Mouse (Mus musculus) adrenal gland, adult 8-10 months (tissue): ENCODE results near the gene Klhl3. TPM values are rescaled to one million over a fixed set of nuclear protein-coding genes. Genes with fewer than 3 reads are reported as not detected.
A peak's percentile ranks its signal among the peaks of the same experiment; 100 is the strongest.

Experiments
- DNase-seq: peaks from one replicate; pipeline ENCODE4 v3.0.0; 2022
- total RNA-seq, 4 experiments: library from RNA; stranded (reverse); gene quantifications; 2 replicates each; pipeline ENCODE4 v1.2.4; 2022

The Klhl3 gene
- total RNA-seq, 4 experiments from 2014 or later = 1.1 to 4.2 (median 3.2) TPM

- peak; percentile 33 for DNase-seq
These were observed 46.6 kb downstream of the Klhl3 start for GRCm38 (mm10) chr13:58066496-58067389.

DNA sequence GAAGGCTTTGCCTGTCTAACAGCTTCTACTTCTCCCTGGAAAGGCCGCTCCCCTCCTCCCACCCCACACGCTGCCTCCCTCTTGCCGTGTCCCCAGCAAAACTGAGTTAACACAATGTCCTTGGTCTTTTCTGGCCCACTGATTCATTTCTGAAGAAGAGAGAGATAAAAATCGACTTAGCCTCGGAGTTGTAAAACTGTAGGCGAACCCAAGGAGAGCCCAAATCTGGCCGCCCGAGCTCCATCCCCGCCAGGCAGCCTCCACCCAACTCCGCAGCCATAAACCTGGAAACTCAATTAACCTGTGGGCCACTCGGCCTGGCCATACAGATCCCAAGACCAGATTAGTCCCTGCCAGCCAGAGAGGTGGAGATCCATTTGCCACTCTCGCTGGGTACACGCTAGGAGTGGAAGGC, 47.3 kb downstream of the Klhl3 start:
- DNase-seq = peak; percentile 32

GRCm38 (mm10) chr13:58065316-58065715, 48.1 kb downstream of the Klhl3 start:
- no peak for DNase-seq

- no peak for DNase-seq
These were observed 55.2 kb downstream of the Klhl3 start for GRCm38 (mm10) chr13:58057953-58058870.

DNA sequence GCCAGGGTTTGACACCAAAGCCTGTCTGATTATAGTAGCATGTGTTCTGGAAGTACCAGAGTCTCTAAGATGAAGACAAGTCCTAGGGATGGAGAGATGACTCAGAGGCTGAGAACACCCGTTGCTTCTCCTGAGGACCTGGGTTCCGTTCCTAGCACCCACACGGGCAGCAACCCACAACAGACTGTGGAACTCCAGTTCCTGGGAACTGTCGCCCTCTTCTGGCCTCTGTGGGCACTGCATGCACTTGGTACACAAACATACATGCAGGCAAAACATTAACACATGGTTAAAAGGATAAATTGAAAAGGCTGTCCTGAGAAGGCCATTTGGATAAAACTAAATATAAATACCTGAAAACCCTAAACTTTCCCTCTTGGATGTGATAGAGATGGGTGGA, 56.8 kb downstream of the Klhl3 start:
- no peak for DNase-seq

DNA sequence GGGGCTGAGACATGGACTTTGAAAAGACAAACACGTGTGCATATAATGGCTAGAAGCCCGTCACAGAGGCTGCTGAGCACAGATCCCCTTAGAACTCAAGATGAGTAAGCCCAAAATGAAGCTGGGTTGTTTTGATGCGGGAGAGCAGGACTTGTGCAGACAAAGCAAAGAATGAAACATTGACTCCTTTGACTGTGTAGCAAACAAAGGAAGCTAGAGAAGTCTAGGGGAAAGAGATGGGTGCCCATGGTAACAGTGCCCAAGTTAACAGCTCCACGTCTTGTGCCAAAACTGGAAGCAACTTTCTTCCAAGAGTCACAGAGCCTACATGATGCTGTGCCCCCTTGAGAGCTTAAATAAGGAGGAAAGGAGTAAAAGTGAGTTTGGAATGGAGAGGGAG, 59.8 kb downstream of the Klhl3 start:
- no peak for DNase-seq

DNA sequence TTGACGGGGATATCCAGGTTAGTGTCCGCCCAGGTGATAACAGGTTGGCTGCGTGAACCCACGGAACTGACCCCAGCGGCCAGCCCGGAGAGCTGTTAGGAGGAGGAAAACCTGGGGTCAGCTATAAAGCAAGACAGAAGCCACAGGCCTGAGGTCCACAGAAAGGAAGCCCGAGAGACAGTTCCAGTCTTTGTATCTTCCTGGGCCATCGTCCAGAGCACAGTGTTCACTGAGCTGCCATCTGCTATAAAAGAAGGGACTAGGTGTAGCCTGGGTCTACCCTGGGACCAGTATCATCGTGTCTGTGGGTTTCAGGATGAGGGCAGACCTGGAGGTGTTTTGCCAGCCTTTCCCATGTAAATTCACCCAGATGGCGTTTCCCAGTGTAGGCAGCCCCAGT, 61.7 kb downstream of the Klhl3 start:
- no peak for DNase-seq

DNA sequence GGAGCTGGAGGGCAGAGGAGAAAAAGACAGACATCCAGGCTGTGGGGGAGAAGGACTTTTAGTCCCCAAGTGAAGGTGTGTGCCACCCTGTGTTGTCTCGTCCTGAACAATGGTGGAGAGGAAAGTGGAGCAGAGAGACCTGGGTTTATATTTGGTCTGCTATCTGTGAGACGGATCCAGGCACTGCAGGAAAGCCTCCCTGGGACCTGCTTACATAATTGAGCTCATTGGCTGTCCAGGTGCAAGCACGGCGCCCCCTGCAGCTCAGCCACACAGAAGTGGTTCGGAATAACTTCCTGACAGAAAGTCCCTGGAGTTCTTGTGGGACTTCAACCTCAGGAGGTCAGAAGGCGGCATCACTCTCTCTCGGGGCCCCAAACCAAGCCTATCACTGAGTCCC, 62.1 kb downstream of the Klhl3 start:
- DNase-seq = no peak

DNA sequence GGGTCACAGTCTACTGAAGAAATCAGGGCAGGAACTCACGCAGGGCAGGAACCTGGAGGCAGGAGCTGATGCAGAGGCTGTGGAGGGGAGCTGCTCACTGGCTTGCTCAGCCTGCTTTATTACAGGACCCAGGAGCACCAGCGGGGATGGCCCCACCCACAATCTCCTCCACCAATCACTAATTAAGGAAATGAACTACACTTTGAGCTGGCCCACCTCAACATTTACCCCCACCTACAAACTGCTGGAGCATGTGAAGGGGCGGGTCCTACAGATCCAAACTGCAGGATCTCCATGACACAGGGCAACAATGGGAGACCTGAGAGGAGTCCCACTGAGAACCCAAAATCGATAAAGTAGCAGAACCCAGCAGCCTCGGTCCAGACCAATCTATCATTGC, 64.3 kb downstream of the Klhl3 start:
- DNase-seq = no peak

DNA sequence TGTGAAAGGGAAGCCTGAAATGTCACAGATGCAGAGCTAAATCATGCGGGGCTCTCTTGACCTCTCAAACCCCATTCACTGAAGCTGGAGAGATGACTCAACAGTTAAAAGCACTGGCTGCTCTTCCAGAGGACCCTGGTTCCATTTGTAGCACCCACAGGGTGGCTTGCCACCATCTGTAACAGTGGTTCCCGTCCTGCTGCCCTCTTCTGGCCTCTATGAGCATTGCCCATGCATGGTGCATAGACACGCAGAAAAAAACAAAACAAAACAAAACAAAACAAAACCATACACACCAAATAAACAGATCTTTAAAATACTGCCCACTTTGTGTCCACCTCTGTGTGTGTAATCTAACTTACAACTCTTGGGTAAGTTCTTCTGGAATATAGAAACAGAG, 65.3 kb downstream of the Klhl3 start:
- no peak for DNase-seq

DNA sequence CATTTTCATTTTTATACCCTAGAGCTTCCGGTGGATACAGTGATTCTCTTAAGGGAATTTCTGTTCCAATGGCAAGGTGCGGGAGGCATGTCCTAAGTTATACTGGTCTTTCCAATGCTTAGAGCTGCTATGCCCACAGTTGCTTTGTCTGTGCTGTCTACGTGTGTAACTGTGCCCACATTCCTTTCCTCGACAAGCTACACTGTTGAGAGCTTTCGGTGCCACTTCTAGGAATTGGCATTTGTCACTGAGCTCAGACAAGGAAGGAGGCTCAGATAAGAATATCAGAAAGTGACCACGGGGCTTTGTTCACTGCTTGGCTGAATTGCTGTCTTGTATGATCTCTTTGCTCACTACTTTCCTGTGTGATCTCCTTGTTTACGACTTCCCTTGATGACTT, 67.2 kb downstream of the Klhl3 start:
- DNase-seq = no peak

- DNase-seq = no peak
These were observed 68.1 kb downstream of the Klhl3 start for GRCm38 (mm10) chr13:58045278-58045677.

- no peak for DNase-seq
These were observed 70.1 kb downstream of the Klhl3 start for GRCm38 (mm10) chr13:58043278-58043677.

GRCm38 (mm10) chr13:58040112-58040511, 73.3 kb downstream of the Klhl3 start:
- DNase-seq = no peak

DNA sequence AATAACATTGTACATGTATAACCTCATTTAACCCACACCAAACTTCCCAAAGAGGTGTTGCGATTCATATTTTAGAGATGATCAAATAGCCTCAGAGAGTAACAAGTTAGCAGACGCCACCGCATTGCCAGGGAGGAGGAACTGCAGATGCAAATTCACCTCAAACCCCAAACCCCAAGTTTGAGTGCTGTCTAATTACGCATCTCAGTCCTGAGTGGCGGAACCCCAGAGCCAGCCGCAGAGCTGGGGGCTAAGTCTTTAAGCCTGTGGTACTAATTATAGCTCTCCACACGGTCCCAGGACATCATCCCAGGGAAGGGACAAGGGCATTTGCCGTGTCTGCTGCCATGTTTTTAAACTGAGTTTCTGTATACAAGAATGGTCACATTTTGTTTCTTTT, 75.9 kb downstream of the Klhl3 start:
- no peak for DNase-seq

DNA sequence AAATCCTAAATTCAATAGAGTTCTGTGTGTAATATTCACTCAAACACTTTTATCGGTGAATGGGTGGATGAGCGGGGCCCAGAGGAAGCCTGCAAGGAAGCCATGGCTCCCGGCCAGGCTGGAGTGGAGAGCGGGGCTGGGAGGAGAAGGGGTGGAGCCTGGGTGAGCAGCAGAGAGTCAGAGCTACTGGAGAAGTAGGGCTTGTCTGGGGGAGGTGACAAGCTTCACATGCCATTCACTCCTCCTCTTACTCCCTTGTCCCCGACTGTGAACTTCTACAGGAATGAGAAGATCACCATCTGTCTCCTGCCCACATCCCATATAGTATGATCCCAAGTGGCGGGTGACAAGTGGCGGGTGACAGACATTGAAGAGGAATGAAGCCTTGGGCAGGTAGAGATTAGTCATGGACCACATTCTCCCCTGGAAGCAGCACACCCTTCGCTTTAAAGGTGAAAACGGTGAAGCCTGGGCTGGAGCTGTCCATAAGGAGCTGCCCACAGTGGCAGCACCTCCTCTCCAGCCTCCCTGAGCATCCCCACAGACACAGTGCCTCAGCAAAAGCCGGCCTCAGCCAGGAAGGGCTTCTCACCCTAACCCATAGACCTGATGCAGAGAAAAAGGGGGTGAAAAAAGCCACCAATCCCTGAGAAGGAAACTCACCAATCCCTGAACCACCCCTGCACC, 77.8 kb downstream of the Klhl3 start:
- no peak for DNase-seq

DNA sequence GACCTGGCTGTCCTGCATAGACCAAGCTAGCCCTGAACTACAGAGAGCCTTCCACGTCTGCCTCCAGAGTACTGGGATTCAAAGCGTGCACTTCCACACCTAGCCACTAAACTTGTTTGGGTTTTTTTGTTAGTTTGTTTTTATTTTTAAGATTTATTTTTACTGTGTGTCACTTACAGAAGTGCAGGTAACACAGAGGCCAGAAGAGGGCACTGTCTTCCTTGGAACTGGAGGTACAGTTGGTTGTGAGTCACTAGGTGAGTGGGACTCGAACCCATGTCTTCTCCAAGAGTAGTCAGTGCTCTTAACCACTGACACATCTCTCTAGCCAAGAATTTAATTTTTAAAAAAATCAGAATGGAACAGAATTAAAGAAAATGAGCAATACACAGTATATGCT, 78.4 kb downstream of the Klhl3 start:
- DNase-seq = no peak

- DNase-seq = no peak
These were observed 78.9 kb downstream of the Klhl3 start for GRCm38 (mm10) chr13:58034507-58034906.

GRCm38 (mm10) chr13:58031755-58032154, 81.6 kb downstream of the Klhl3 start:
- DNase-seq = peak; percentile 26

GRCm38 (mm10) chr13:58027115-58027514, 86.3 kb downstream of the Klhl3 start:
- DNase-seq = no peak

DNA sequence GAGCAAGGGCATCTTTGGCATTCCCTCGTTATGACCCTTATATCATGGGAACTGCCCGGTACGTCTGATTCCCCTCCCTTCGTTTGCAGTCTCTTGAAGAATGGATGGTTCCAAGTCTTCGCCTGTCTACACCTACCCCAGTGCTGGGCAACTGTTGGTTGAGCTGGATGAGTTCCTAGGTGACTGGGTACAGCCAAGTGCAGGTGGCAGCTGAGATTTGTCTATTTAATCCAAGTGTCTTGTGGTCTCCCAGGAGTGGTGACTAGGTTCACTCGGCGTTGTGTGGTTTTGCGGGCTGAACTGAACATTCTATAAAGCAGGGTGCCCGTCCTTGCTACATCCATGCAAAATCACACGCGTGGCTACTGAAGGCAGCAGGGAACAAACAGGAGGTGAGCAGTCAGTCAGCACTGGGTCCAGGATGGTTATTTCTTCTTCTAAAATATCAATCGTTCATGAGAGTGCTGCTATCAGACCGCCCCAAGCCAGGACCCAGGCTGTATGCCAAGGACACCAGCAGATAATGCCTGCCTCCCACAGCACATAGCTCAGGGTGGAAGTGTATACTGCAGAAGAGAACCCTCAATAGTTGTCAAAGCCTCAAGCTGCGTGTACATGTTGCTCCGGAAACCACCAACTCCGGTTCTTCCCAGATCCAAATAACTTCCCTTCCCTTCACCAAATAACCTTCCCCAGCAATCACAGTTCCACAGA, 87.5 kb downstream of the Klhl3 start:
- DNase-seq = no peak
